ENCODE assay signal across 11 mouse cellular contexts in the genomic region with DNA sequence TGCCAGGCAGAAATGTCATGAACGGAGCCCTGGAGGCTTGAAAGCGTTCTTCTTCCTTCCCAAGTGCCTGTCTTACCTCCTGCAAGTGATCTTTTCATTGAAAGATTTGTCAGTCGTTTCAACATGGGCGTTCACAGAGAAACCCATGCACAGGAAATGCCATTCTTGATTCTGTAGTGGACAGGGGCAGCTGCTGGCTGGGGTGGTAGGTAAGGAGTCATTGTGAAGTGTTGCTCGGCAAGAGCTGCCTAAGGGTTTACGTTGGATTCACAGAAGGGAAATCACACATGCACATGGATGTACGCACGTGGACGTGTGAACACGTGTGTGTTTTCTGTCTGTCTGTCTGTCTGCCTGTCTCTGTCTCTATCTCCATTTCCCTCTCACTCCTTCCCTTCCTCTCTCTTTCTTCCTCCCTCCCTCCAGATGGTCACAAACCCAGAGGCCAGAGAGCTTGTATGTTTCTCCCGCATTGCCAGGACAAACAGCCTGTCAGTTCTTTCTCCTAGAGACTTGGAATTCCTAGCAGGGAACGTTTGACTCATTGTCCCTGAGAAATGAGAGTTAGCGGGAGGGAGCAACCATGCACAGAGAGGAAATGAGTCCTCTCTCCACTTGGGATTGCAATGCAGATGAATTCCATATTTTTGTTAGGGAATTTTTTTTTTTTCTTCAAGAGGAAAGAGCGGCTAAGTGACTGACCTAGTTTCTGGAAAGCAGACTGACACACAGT.
DNase-seq lines count a peak whose midpoint lies in the region; ATAC-seq and TF ChIP-seq lines count a peak whose summit lies in the region.
"Had no signal": no experiment of that assay in that cellular context is flagged by ENCODE, and none has a peak within 500 bp of the region (broad histone marks: within the 10 kb centered on the region; RNA-seq: fewer than 3 reads in every experiment).

No protein-coding gene starts in this region.

- no peaks in the 10 kb centered on the region for H3K9me3 ChIP-seq in forebrain, embryonic 10.5 days
- H3K9me3 ChIP-seq in forebrain, embryonic 11.5 days (ENCODE audit: control insufficient read depth, low read length): no peaks in the 10 kb centered on the region
- no peaks in the 10 kb centered on the region for H3K9me3 ChIP-seq in lung, postnatal 0 days (ENCODE audit: low read length)
- H3K9me3 ChIP-seq in heart, embryonic 14.5 days (ENCODE audit: control insufficient read depth, low read length): no peaks in the 10 kb centered on the region
- no peaks in the 10 kb centered on the region for H3K9me3 ChIP-seq in stomach, embryonic 15.5 days
- H3K9me3 ChIP-seq: megakaryocyte, embryonic 14.5 days had no signal

- peaks cover 80% of the 10 kb centered on the region for H3K4me1 ChIP-seq in forebrain, embryonic 10.5 days
- peaks cover 2% of the 10 kb centered on the region; the same call in 1 of the 2 replicates for H3K4me1 ChIP-seq in forebrain, embryonic 11.5 days (replicated peaks; ENCODE audit: control insufficient read depth, insufficient read depth, low read length)
- peaks cover 24% of the 10 kb centered on the region for H3K4me1 ChIP-seq in lung, postnatal 0 days (ENCODE audit: insufficient read depth, low read depth, low read length)
- H3K4me1 ChIP-seq in heart, embryonic 14.5 days (ENCODE audit: control insufficient read depth in 2 of 2, insufficient read depth in 2 of 2, low read length in 2 of 2): peaks cover 44 to 55% of the 10 kb centered on the region in 2 experiments
- peaks cover 38% of the 10 kb centered on the region for H3K4me1 ChIP-seq in stomach, embryonic 15.5 days

- peak overlapping the region; percentile 51; the same call in 1 of the 2 replicates for H3K27ac ChIP-seq in forebrain, embryonic 10.5 days
- no peak overlapping the region for H3K27ac ChIP-seq in forebrain, embryonic 11.5 days (ENCODE audit: low read depth, low read length)
- 0 out of 2 replicates have a peak overlapping the region, but pooled peaks have one; percentile 10 for H3K27ac ChIP-seq in lung, postnatal 0 days (ENCODE audit: low read length)
- H3K27ac ChIP-seq in heart, embryonic 14.5 days (replicated peaks in 1 of 2; ENCODE audit: control insufficient read depth in 1 of 2, insufficient read depth in 1 of 2, low read depth in 2 of 2, low read length in 2 of 2): peak overlapping the region; percentile 43 to 51
- peak overlapping the region; percentile 57 for H3K27ac ChIP-seq in stomach, embryonic 15.5 days

- H3K27me3 ChIP-seq in forebrain, embryonic 10.5 days (ENCODE audit: poor library complexity, severe bottlenecking): peaks cover 18% of the 10 kb centered on the region
- no peaks in the 10 kb centered on the region for H3K27me3 ChIP-seq in forebrain, embryonic 11.5 days (ENCODE audit: control insufficient read depth, insufficient read depth, low read length)
- no peaks in the 10 kb centered on the region for H3K27me3 ChIP-seq in lung, postnatal 0 days (replicated peaks; ENCODE audit: insufficient read depth, low read length)
- H3K27me3 ChIP-seq in heart, embryonic 14.5 days (ENCODE audit: control insufficient read depth, insufficient read depth, low read length): no peaks in the 10 kb centered on the region
- no peaks in the 10 kb centered on the region for H3K27me3 ChIP-seq in stomach, embryonic 15.5 days (replicated peaks)

- H3K9ac ChIP-seq in forebrain, embryonic 11.5 days (ENCODE audit: low read length): no peak overlapping the region
- H3K9ac ChIP-seq in lung, postnatal 0 days (replicated peaks; ENCODE audit: low read depth): no peak overlapping the region
- 0 out of 2 replicates have a peak overlapping the region, but pooled peaks have one; percentile 14 for H3K9ac ChIP-seq in heart, embryonic 14.5 days (ENCODE audit: low read length)
- no peak overlapping the region for H3K9ac ChIP-seq in stomach, embryonic 15.5 days

- WGBS in forebrain, embryonic 10.5 days: 70% methylated on average over 14 of the region's 14 CpGs
- WGBS in forebrain, embryonic 11.5 days: 70% methylated on average over 14 of the region's 14 CpGs
- 31% methylated on average over 14 of the region's 14 CpGs for WGBS in lung, postnatal 0 days
- WGBS in heart, embryonic 14.5 days: 54% methylated on average over 14 of the region's 14 CpGs
- 52% methylated on average over 14 of the region's 14 CpGs for WGBS in stomach, embryonic 15.5 days

- ATAC-seq in forebrain, embryonic 11.5 days (replicated peaks; ENCODE audit: low FRiP score): no peak
- peak; percentile 26 for ATAC-seq in lung, postnatal 0 days
- no peak for ATAC-seq in heart, embryonic 14.5 days (ENCODE audit: insufficient number of reproducible peaks, insufficient read depth, low FRiP score, low read depth)
- no peak for ATAC-seq in stomach, embryonic 15.5 days (ENCODE audit: insufficient read depth, low FRiP score, low read depth)
- no peak for ATAC-seq in inflammation-experienced regulatory T-cells, adult 6 months

- TF ChIP-seq CTCF in lung, postnatal 0 days (IDR thresholded peaks at IDR 0.05): no peak

- no peak for DNase-seq in forebrain, embryonic 10.5 days (ENCODE audit: extremely low spot score, low spot score)
- DNase-seq in forebrain, embryonic 11.5 days (ENCODE audit: low spot score): no peak
- DNase-seq in lung, postnatal 0 days (ENCODE audit: low spot score): peak; percentile 78
- no peak for DNase-seq in lung, postnatal 14 days
- no peak for DNase-seq in layer of hippocampus, adult 8-10 months (ENCODE audit: low spot score in 2 of 2)
- DNase-seq: B cell, adult 2 months; cerebellum, adult 9-11 months had no signal

- H3K4me2 ChIP-seq in forebrain, embryonic 11.5 days (ENCODE audit: low read depth, low read length, severe bottlenecking): no peak overlapping the region
- H3K4me2 ChIP-seq in lung, postnatal 0 days (replicated peaks; ENCODE audit: low read depth, low read length): no peak overlapping the region
- H3K4me2 ChIP-seq in heart, embryonic 14.5 days (ENCODE audit: low read length): no peak overlapping the region
- H3K4me2 ChIP-seq in stomach, embryonic 15.5 days: no peak overlapping the region

- TF ChIP-seq EP300 in lung, postnatal 0 days (IDR thresholded peaks at IDR 0.05): no peak

- H3K36me3 ChIP-seq in forebrain, embryonic 10.5 days (replicated peaks): no peaks in the 10 kb centered on the region
- H3K36me3 ChIP-seq in forebrain, embryonic 11.5 days (ENCODE audit: control insufficient read depth, insufficient read depth, low read length): no peaks in the 10 kb centered on the region
- H3K36me3 ChIP-seq in lung, postnatal 0 days (ENCODE audit: insufficient read depth, low read length): no peaks in the 10 kb centered on the region
- H3K36me3 ChIP-seq in heart, embryonic 14.5 days (ENCODE audit: control insufficient read depth, insufficient read depth, low read length): no peaks in the 10 kb centered on the region
- no peaks in the 10 kb centered on the region for H3K36me3 ChIP-seq in stomach, embryonic 15.5 days

- no peak overlapping the region for H3K4me3 ChIP-seq in forebrain, embryonic 10.5 days
- H3K4me3 ChIP-seq in forebrain, embryonic 11.5 days (ENCODE audit: low read depth, low read length): no peak overlapping the region
- H3K4me3 ChIP-seq in lung, postnatal 0 days (ENCODE audit: low read depth, low read length): no peak overlapping the region
- no peak overlapping the region for H3K4me3 ChIP-seq in heart, embryonic 14.5 days (ENCODE audit: control insufficient read depth in 1 of 2, insufficient read depth in 1 of 2, low read depth in 1 of 2, low read length in 2 of 2)
- H3K4me3 ChIP-seq in stomach, embryonic 15.5 days (replicated peaks): no peak overlapping the region
- H3K4me3 ChIP-seq: megakaryocyte, embryonic 14.5 days had no signal
